Mouse (Mus musculus): ENCODE data around the gene Setx. TPM values are rescaled to one million over a fixed set of nuclear protein-coding genes. Genes with fewer than 3 reads are reported as not detected.

Setx gene
- polyA plus RNA-seq, 1 experiment, result 15.6 TPM

DNA sequence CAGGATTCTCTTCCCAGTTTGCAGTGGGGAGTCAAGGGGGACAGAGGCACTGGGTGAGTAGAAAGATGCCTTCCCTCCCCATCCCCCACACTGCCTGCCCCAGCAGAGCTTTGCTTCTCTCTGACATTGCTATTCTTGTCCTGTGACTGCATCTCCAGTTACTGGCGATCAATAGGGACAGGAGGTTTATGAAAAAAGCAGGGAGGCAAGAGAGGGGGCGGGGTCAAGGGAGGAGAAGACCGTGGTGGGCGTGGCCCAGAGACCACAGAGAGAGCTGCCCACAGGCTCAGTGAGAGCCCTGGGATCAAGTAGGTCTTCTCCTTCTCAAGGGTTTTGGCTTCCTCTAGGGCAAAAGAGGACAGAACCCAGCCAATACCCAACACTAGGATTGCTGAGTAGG lies 98.3 kb downstream of the Setx start:
- no peak overlapping the region for H3K27ac ChIP-seq (replicated peaks; ENCODE audit: low read depth, low read length)
- H3K4me1 ChIP-seq (ENCODE audit: control insufficient read depth, insufficient read depth, insufficient read length, low read length), result peaks cover 4% of the 10 kb centered on the region
- H3K4me3 ChIP-seq (ENCODE audit: insufficient read depth, low read depth, low read length), result no peak overlapping the region

- no peak overlapping the region for H3K4me3 ChIP-seq (ENCODE audit: insufficient read depth, low read depth, low read length)
- H3K4me1 ChIP-seq (ENCODE audit: control insufficient read depth, insufficient read depth, insufficient read length, low read length), result peaks cover 4% of the 10 kb centered on the region
- no peak overlapping the region for H3K27ac ChIP-seq (replicated peaks; ENCODE audit: low read depth, low read length)
Measured at GRCm38 (mm10) chr2:29223591-29224262, 99.7 kb downstream of the Setx start.

DNA sequence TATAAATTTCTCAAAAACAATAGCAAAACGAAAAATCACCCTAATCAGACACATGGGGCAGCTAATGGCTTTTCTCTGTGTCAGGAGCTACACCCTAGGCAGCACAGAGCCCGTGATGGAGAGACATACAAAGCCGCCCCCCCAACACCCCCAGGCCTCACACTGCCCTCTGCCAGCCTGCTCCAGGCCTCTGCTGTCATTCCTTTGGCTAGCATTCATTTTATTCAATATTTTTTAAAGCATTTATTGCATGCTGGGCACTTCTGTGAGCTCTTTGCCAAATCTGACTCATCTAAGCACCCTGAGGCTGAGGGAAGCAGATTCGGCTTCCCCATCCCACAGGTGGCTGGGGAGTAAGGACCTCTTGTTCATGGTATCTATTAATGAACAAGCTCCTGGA lies 102.7 kb downstream of the Setx start:
- no peak overlapping the region for H3K27ac ChIP-seq (replicated peaks; ENCODE audit: low read depth, low read length)
- H3K4me3 ChIP-seq (ENCODE audit: insufficient read depth, low read depth, low read length), result no peak overlapping the region

DNA sequence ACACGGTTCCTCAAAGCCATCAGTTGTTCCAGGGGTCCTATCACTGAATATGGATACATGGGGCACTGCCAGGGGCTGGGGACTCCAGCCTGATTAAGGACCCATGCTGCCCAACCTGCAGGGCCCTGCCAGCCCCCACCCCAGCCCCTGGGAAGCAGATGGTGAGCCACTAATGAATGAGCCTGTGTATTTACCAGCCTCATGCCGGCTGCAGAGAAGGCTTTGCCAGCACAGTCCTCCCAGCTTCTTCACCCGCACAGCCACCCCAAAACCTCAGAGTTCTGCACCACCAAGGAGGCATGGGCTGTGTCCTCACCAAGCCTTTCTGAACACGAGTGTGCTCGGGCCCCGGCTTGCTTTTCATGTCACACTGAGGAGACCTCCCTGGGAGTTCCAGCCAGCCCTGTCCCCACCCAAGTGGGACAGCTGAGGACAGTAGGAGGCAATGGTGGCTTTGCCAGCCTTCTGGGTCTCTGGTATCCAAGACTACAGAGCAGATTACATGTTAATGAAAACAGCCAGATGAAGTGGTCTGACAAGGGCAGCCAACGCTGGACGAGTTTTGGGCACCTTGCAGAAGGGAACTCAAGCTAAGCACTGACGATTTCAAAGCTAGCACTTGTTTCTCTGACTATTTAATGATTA lies 106.3 kb downstream of the Setx start:
- Histone ChIP-seq H3K4me3 (ENCODE audit: insufficient read depth, low read depth, low read length) (no peak overlapping the region), H3K4me1 (ENCODE audit: control insufficient read depth, insufficient read depth, insufficient read length, low read length) (peaks cover 3% of the 10 kb centered on the region), H3K27ac (replicated peaks; ENCODE audit: low read depth, low read length) (no peak overlapping the region)

More for the DNA sequence above, 102.7 kb downstream of the Setx start:
- H3K4me1 ChIP-seq (ENCODE audit: control insufficient read depth, insufficient read depth, insufficient read length, low read length), result peaks cover 4% of the 10 kb centered on the region

Other genes with a start within 250 kb of the Setx start
- not detected in 2 replicates for gene Barhl1, start 207.5 kb upstream of the Setx start, polyA plus RNA-seq (2012; ENCODE audit: insufficient read depth, insufficient read length, missing spikeins)
- gene Cfap77, start 69.1 kb upstream of the Setx start, polyA plus RNA-seq (2012; ENCODE audit: insufficient read depth, insufficient read length, missing spikeins), result not detected in 2 replicates
- gene Ttf1, start 63.9 kb upstream of the Setx start, polyA plus RNA-seq (2012; ENCODE audit: insufficient read depth, insufficient read length, missing spikeins), result 4.9 and 5.4 TPM in 2 replicates
- 5.6 and 10.0 TPM in 2 replicates for gene Ntng2, start 128.8 kb downstream of the Setx start, polyA plus RNA-seq (2012; ENCODE audit: insufficient read depth, insufficient read length, missing spikeins)
- 8.2 and 16.8 TPM in 2 replicates for gene Med27, start 222.6 kb downstream of the Setx start, polyA plus RNA-seq (2012; ENCODE audit: insufficient read depth, insufficient read length, missing spikeins)